Mouse (Mus musculus) thymus, postnatal 14 days (tissue): Measurements from ENCODE around the gene Sec1.
A peak's percentile ranks its signal among the peaks of the same experiment; 100 is the strongest.

Source experiments
- DNase-seq: peaks from one replicate; pipeline ENCODE4 v3.0.0; 2021

Gene Sec1

DNA sequence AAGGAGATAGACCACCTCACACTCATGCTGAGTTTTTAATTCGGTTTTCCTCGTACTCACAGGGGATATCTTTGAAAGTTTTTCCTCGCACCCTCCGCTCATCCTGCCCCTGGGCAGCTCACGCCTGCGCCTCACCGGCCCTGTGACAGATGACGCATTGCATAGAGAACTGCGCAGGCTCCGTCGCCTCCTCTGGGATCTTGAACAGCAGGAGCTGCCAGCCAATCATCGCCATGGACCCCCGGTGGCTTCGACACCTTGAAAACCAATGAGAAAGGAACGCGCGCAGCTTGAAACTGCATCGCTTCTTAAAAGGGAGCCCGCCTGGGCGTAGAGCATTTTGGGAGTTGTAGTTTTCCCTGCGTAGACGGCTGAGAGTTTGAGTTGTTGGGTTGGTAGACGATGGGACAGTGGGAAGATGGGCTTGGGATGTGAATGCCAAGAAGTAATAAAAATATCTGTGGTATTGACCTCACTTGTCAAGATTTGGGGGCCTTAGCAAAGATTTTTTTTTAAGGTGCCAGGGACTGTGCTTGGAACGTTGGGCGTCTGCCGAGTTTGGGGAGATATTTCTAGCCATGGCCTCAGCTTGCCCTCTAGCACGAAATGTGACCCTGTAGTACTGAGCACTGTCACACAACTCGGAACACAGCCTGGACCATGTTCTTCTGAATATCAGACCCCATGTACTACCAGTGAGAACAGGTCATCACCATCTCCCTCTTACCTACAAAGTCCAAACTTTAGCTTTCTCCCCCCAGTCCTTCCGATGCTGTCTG lies 55.4 kb downstream of the Sec1 start:
- no peak for DNase-seq

DNA sequence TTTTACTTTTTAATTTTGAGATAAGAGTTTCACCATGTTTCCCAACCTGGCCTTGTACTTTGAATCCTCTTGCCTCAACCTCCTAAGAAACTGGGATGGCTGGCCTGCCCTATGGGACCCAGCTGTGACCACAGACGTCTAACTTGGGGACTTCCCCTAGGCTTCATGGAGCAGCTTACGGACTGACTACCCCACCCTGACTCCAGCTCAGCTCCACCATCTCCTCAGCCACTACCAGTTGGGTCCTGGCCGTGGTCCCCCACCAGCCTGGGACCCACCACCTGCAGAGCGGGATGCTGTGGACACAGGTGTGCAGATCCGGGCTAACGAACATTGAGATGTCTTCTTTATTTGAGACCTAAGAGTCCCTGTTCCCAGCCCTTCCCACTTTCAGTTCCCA lies 56.5 kb downstream of the Sec1 start:
- DNase-seq: no peak

DNA sequence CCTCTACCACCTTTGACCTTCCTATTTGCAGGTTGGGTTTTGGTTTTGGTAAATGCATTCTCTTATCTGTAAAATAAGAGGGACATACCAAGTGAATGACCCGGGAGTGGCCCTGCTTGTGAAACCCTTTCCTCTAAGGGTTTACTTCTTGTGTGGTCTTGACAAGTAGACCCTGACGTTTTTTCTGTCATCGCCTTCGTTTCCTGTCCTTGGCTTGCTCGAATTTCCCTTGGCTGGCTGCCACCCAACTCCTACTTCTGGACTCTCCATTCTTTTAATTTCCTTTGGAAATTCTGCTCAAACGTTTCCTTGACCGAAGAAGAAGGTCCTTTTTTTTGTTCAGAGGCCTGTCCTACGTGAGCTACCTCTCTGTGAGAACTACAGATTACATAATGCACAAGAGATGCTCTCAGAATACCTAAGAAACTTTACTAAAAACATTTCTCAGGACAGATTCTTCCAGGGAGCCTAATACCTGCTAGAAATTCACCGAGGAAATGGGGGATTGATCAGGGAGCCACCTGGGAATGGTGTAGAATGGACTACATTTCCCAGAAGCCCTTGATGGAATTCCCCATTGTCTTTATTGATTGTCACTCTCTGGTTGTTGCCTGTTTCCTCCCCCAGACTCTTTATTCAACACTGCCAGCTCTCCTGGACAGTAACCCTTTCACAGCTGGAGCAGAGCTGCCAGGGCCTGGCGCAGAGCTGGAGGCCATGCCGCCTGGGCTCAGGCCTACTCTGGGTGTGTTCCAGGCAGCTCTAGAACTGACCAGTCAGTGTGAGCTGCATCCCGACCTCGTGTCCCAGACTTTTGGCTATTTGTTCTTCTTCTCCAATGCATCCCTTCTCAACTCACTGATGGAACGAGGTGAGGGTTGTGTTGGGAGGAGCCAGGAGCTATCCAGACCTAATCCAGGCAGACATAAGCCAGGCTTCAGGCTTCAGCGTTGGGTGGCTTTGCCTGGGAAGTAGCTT lies 58.2 kb downstream of the Sec1 start:
- no peak for DNase-seq

DNA sequence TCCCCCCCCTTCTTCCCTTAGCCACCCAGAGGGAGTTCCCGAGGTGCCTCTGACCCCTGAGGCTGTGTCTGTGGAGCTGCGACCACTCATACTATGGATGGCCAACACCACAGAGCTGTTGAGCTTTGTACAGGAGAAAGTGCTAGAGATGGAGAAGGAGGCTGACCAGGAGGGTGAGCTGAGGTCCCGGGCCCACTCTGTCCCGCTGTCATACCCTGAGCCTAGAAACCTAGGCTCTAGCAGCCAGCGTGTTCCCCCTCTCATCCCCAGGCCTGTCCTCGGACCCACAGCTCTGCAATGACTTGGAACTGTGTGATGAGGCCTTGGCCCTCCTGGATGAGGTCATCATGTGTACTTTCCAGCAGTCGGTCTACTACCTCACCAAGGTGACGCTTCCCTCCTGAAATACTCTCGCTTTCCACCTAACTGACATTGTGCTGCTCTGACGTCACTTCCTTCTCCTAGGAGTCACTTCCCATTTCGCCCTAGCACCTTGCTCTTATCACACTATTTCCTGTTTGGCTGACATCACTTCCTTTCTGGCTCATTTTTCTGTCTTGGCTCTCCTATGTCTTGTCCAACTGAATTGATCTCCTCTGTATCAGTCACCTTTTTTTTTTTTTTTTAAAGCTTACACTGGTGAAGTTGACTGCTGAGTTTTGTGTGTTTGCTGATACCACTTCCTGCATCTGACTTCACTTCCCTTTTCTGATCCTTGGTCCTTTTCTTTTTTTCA lies 59.1 kb downstream of the Sec1 start:
- DNase-seq: no peak

DNA sequence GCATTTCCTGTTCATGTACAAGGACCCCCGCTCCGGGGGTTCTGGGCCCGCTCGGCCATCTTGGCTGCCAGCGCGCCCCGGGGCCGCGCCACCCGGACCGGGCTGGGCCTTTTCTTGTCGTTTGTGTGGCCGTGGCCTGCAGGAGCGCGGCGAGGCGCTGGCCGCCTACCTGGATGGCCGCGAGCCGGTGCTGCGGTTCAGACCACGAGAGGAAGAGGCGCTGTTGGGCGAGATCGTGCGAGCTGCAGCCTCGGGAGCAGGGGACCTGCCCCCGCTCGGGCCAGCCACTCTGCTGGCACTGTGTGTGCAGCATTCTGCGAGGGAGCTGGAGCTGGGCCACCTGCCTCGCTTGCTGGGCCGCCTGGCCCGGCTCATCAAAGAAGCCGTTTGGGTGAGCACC lies 61.7 kb downstream of the Sec1 start:
- no peak for DNase-seq

DNA sequence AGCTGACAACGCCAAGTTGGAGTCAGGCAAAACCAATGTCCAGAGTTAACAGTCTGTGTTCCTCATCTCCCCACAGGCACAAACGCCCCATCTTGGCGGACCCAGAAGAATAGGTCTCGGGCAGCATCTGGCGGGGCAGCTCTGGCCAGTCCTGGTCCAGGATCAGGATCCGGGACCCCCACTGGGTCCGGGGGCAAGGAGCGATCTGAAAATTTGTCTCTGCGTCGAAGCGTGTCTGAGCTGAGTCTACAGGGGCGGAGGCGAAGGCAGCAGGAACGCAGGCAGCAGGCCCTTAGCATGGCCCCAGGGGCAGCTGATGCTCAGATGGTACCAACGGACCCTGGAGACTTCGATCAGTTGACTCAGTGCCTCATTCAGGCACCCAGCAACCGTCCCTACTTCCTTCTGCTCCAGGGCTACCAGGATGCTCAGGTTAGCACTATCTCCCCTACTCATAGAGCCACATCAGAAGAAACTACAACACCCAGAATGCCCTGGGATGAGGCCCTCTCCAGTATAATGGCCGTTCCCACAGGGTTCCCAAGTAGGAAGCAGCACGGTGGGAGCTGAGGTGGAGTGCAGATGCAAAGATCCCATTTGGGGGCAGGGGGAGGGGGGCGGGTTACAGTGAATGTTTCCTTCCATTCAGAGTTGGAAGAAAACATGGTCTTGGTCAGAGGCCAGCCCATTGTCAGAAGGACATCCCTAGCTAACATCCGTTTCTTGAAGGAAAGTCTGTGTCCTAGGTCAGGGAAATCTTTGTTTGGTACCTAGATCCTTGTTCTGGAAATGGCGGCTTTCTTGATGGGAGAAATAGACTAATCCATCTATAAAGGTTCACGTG lies 63.9 kb downstream of the Sec1 start:
- no peak for DNase-seq

DNA sequence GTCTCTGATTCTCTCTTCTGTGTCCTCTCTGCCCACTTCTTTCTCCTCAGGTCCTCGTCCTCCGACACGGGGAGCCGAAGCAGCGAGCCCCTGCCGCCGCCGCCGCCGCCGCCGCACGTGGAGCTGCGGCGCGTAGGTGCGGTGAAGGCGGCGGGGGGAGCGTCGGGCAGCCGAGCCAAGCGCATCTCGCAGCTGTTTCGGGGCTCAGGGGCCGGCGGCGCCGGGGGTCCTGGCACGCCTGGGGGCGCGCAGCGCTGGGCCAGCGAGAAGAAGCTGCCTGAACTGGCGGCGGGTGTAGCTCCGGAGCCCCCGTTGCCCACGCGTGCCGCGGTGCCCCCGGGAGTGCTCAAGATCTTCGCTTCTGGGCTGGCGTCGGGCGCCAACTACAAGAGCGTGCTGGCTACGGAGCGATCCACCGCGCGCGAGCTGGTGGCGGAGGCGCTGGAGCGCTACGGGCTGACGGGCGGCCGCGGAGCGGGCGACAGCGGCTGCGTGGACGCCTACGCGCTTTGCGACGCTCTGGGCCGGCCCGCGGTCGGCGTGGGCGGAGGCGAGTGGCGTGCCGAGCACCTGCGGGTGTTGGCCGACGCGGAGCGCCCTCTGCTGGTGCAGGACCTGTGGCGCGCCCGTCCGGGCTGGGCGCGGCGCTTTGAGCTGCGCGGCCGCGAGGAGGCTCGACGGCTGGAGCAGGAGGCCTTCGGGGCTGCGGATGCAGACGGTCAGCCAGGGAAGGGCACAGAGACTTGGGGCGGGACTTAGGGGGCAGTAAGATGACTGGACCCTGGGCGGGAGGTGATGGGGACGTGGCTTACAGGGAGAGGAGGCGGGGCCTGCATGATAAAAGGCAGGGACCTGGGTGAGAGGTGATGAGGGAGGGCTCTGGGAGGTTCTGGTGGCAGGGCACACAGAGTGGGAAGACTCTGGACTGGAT lies 65.6 kb downstream of the Sec1 start:
- peak; percentile 89 for DNase-seq
